Mouse (Mus musculus): ENCODE results near the gene Chmp2a. TPM values are rescaled to one million over a fixed set of nuclear protein-coding genes. Genes with fewer than 3 reads are reported as not detected.
A peak's percentile ranks its signal among the peaks of the same experiment; 100 is the strongest.

Gene Chmp2a
- polyA plus RNA-seq, 1 experiment from 2014 or later, result 132 TPM

GRCm38 (mm10) chr7:13009143-13010004, 25.2 kb downstream of the Chmp2a start:
- TF ChIP-seq EP300 (IDR thresholded peaks at IDR 0.05; ENCODE audit: low read depth), result 0 out of 2 replicates have a peak, but pooled peaks have one; percentile 23
- peak; percentile 97 for TF ChIP-seq CTCF (IDR thresholded peaks at IDR 0.05; ENCODE audit: low read depth)
- peak overlapping the region; percentile 64 for H3K4me3 ChIP-seq (ENCODE audit: low read depth, low read length)
- WGBS (ENCODE audit: insufficient replicate concordance), result under 1% methylated on average over 42 of the region's 42 CpGs

GRCm38 (mm10) chr7:13007341-13008092, 27.1 kb downstream of the Chmp2a start:
- Histone ChIP-seq H3K27me3 (ENCODE audit: insufficient read depth, low read length) (no peaks in the 10 kb centered on the region), H3K9ac (replicated peaks) (no peak overlapping the region), H3K4me3 (ENCODE audit: low read depth, low read length) (no peak overlapping the region), H3K4me1 (ENCODE audit: insufficient read depth) (peaks cover 11% of the 10 kb centered on the region), H3K36me3 (replicated peaks; ENCODE audit: insufficient read depth, low read length) (peaks cover 19% of the 10 kb centered on the region; the same call in 1 of the 2 replicates), H3K27ac (ENCODE audit: low read depth) (no peak overlapping the region), H3K4me2 (ENCODE audit: low read depth, low read length) (no peak overlapping the region), H3K9me3 (ENCODE audit: low read length) (no peaks in the 10 kb centered on the region)
- DNase-seq (no peak), ATAC-seq (no peak)
- TF ChIP-seq EP300 (IDR thresholded peaks at IDR 0.05; ENCODE audit: low read depth), result no peak
- no peak for TF ChIP-seq CTCF (IDR thresholded peaks at IDR 0.05; ENCODE audit: low read depth)
- 85% methylated on average over 57 of the region's 57 CpGs for WGBS (ENCODE audit: insufficient replicate concordance)

More at GRCm38 (mm10) chr7:13009143-13010004, 25.2 kb downstream of the Chmp2a start:
- peak; percentile 88 for ATAC-seq
- Histone ChIP-seq H3K4me2 (ENCODE audit: low read depth, low read length) (peak overlapping the region; percentile 95), H3K9me3 (ENCODE audit: low read length) (no peaks in the 10 kb centered on the region), H3K27me3 (ENCODE audit: insufficient read depth, low read length) (no peaks in the 10 kb centered on the region), H3K9ac (replicated peaks) (peak overlapping the region; percentile 72), H3K4me1 (ENCODE audit: insufficient read depth) (peaks cover 16% of the 10 kb centered on the region), H3K27ac (ENCODE audit: low read depth) (peak overlapping the region; percentile 93), H3K36me3 (replicated peaks; ENCODE audit: insufficient read depth, low read length) (peaks cover 19% of the 10 kb centered on the region; the same call in 1 of the 2 replicates)
- DNase-seq, result peak; percentile 92

GRCm38 (mm10) chr7:13006531-13006930, 28.1 kb downstream of the Chmp2a start:
- peaks cover 11% of the 10 kb centered on the region for H3K4me1 ChIP-seq (ENCODE audit: insufficient read depth)
- no peak for DNase-seq
- TF ChIP-seq CTCF (IDR thresholded peaks at IDR 0.05; ENCODE audit: low read depth), result no peak
- no peak for TF ChIP-seq EP300 (IDR thresholded peaks at IDR 0.05; ENCODE audit: low read depth)
- H3K9me3 ChIP-seq (ENCODE audit: low read length), result no peaks in the 10 kb centered on the region
- WGBS (ENCODE audit: insufficient replicate concordance), result 87% methylated on average over 10 of the region's 10 CpGs
- H3K27ac ChIP-seq (ENCODE audit: low read depth), result no peak overlapping the region
- ATAC-seq, result no peak
- H3K4me3 ChIP-seq (ENCODE audit: low read depth, low read length), result no peak overlapping the region
- no peak overlapping the region for H3K9ac ChIP-seq (replicated peaks)
- H3K27me3 ChIP-seq (ENCODE audit: insufficient read depth, low read length), result no peaks in the 10 kb centered on the region
- peaks cover 19% of the 10 kb centered on the region; the same call in 1 of the 2 replicates for H3K36me3 ChIP-seq (replicated peaks; ENCODE audit: insufficient read depth, low read length)
- H3K4me2 ChIP-seq (ENCODE audit: low read depth, low read length), result no peak overlapping the region

- TF ChIP-seq EP300 (IDR thresholded peaks at IDR 0.05; ENCODE audit: low read depth) (no peak), CTCF (IDR thresholded peaks at IDR 0.05; ENCODE audit: low read depth) (no peak)
- 88% methylated on average over 17 of the region's 17 CpGs for WGBS (ENCODE audit: insufficient replicate concordance)
- Histone ChIP-seq H3K4me1 (ENCODE audit: insufficient read depth) (peaks cover 11% of the 10 kb centered on the region), H3K27ac (ENCODE audit: low read depth) (no peak overlapping the region), H3K4me2 (ENCODE audit: low read depth, low read length) (no peak overlapping the region), H3K9ac (replicated peaks) (no peak overlapping the region), H3K9me3 (ENCODE audit: low read length) (no peaks in the 10 kb centered on the region), H3K27me3 (ENCODE audit: insufficient read depth, low read length) (no peaks in the 10 kb centered on the region), H3K4me3 (ENCODE audit: low read depth, low read length) (no peak overlapping the region), H3K36me3 (replicated peaks; ENCODE audit: insufficient read depth, low read length) (peaks cover 19% of the 10 kb centered on the region; the same call in 1 of the 2 replicates)
- DNase-seq, result no peak
- no peak for ATAC-seq
Measured at GRCm38 (mm10) chr7:13006011-13006410, 28.6 kb downstream of the Chmp2a start.

GRCm38 (mm10) chr7:13003380-13003779, 31.2 kb downstream of the Chmp2a start:
- H3K9me3 ChIP-seq (ENCODE audit: low read length), result no peaks in the 10 kb centered on the region
- TF ChIP-seq EP300 (IDR thresholded peaks at IDR 0.05; ENCODE audit: low read depth), result no peak
- TF ChIP-seq CTCF (IDR thresholded peaks at IDR 0.05; ENCODE audit: low read depth), result peak; percentile 27; the same call in 1 of the 2 replicates
- 80% methylated on average over 5 of the region's 5 CpGs for WGBS (ENCODE audit: insufficient replicate concordance)
- H3K4me3 ChIP-seq (ENCODE audit: low read depth, low read length), result no peak overlapping the region
- no peaks in the 10 kb centered on the region for H3K4me1 ChIP-seq (ENCODE audit: insufficient read depth)
- ATAC-seq (no peak), DNase-seq (no peak)
- no peak overlapping the region for H3K27ac ChIP-seq (ENCODE audit: low read depth)
- H3K9ac ChIP-seq (replicated peaks), result no peak overlapping the region
- no peak overlapping the region for H3K4me2 ChIP-seq (ENCODE audit: low read depth, low read length)
- H3K27me3 ChIP-seq (ENCODE audit: insufficient read depth, low read length), result no peaks in the 10 kb centered on the region
- H3K36me3 ChIP-seq (replicated peaks; ENCODE audit: insufficient read depth, low read length), result peaks cover 19% of the 10 kb centered on the region; the same call in 1 of the 2 replicates

- 48% methylated on average over 1 of the region's 1 CpGs for WGBS (ENCODE audit: insufficient replicate concordance)
- peaks cover 9% of the 10 kb centered on the region; the same call in 1 of the 2 replicates for H3K36me3 ChIP-seq (replicated peaks; ENCODE audit: insufficient read depth, low read length)
- no peak overlapping the region for H3K4me3 ChIP-seq (ENCODE audit: low read depth, low read length)
- no peaks in the 10 kb centered on the region for H3K9me3 ChIP-seq (ENCODE audit: low read length)
- no peaks in the 10 kb centered on the region for H3K27me3 ChIP-seq (ENCODE audit: insufficient read depth, low read length)
- no peak overlapping the region for H3K27ac ChIP-seq (ENCODE audit: low read depth)
- H3K4me2 ChIP-seq (ENCODE audit: low read depth, low read length), result no peak overlapping the region
- no peak overlapping the region for H3K9ac ChIP-seq (replicated peaks)
- DNase-seq, result no peak
- no peak for ATAC-seq
- TF ChIP-seq EP300 (IDR thresholded peaks at IDR 0.05; ENCODE audit: low read depth), result no peak
- TF ChIP-seq CTCF (IDR thresholded peaks at IDR 0.05; ENCODE audit: low read depth), result no peak
- no peaks in the 10 kb centered on the region for H3K4me1 ChIP-seq (ENCODE audit: insufficient read depth)
Measured at GRCm38 (mm10) chr7:13001584-13001983, 33.0 kb downstream of the Chmp2a start.

Measured in liver, postnatal 0 days (tissue).